Mouse (Mus musculus): ENCODE data around the gene Lrr1.
"Not testable (repeated sequence)": the region's sequence is repeated elsewhere in the genome, so short reads cannot be mapped to it uniquely, and the experiment has no call there.

Lrr1 gene

GRCm38 (mm10) chr12:69168461-69169106, at the start of gene Lrr1:
Gene Lrr1 (plus strand): TSS chr12:69168814.
- DNase-seq: peak; percentile 89 to 91

DNA sequence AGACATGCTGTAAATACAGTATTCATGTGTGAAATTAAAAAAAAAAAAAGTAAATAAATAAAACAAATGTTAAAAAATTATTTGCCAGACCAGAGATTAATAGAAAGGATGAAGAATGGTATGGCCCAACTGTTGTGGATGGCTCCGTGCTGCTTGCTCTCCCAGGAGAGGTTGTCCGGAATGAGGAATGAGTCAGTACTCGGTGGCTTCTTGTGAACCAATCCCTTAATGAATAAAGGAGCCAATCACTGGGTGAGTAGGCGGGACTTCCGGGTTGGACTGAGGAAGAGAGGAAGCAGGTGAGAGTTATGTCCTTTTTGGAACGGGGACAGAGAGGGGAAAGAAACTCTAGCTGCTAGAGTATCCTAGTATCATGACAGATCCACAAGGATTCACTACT, 48.7 kb upstream of the Lrr1 start:
- DNase-seq: no peak

GRCm38 (mm10) chr12:69122801-69123200, 45.8 kb upstream of the Lrr1 start:
- no peak for DNase-seq

- no peak for DNase-seq
Observed at GRCm38 (mm10) chr12:69125066-69125465, 43.5 kb upstream of the Lrr1 start.

DNA sequence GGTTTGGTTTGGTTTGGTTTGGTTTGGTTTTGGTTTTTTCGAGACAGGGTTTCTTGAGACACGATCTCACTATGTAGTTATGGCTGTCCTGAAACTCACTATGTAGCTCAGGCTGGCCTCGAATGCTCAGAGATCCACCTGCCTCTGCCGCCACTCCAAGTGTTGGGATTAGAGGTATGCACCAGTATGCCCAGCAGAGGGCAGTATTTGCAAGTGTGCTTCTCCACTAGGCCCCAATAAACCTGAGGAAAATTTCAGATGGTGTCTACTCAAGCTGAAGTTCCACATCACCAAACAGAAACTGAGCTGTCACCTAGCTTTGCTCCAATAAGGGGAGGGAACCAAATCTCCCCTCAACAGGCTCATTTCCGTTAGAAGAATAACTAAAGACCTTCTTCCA, 41.4 kb upstream of the Lrr1 start:
- DNase-seq: peak in 1 of 2 experiments; percentile 36

DNA sequence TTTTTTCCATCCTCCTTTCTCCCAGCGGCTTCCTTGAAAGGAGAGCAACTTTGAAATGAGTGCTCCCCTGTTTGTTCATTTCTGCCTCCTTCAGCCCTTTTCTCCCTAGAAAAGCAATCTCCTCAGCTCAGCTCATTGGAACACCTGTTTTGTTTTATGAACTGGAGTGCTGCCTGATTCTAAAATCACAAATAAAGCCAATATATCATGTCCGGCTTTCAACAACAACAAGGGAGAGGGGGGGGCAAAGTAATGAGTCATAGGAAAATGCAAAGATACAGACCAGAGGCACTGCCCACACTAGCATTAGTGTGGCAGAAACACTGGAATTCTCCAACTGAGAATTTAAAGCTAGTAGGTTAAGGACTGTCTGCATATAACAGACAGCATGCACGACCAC, 41.0 kb upstream of the Lrr1 start:
- DNase-seq: no peak

- DNase-seq: no peak
Observed at GRCm38 (mm10) chr12:69129634-69130310, 38.8 kb upstream of the Lrr1 start.

DNA sequence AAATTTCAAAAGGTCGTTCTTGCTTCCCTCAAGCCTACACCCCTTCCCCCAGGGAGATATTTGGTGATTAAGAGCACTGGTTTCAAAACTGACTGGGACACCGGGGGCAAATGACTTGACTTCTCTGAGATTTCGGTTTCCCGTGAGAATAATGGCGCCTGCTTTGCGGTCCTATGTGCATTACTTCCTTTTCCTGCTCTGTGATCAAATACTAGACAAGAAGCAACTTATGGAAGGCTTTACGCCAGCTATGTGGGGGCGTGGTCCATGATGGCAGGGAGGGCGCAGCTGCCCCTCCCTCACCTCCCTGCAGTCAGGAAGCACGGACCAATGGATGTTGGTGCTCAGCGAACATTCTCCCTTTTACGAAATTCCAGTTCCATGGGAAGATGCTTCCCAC, 38.1 kb upstream of the Lrr1 start:
- no peak for DNase-seq

GRCm38 (mm10) chr12:69131267-69131666, 37.3 kb upstream of the Lrr1 start:
- DNase-seq: no peak

- DNase-seq: peak; percentile 59 to 63
Observed at GRCm38 (mm10) chr12:69131981-69132380, 36.6 kb upstream of the Lrr1 start.

GRCm38 (mm10) chr12:69139201-69139600, 29.4 kb upstream of the Lrr1 start:
- DNase-seq: no peak

GRCm38 (mm10) chr12:69139841-69140240, 28.8 kb upstream of the Lrr1 start:
- DNase-seq: no peak

DNA sequence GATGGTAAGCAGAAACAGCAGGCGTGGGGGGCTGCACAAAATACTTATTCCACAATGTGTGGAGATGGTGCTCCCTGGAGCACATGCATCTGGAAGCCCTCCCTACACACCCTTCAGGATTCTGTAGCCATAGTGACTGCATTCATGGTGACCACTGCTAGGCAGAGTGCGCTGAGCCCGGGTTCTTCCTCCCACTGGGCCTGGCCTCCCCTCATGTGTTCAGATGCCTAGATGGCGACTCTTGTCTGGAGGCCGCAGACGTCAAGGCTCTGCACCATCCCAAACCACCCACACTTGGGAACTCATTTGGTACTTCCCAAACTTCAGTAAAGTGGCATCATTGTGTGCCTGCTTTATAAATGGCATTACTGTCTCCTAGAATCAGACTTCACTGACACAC, 25.2 kb upstream of the Lrr1 start:
- DNase-seq: no peak

DNA sequence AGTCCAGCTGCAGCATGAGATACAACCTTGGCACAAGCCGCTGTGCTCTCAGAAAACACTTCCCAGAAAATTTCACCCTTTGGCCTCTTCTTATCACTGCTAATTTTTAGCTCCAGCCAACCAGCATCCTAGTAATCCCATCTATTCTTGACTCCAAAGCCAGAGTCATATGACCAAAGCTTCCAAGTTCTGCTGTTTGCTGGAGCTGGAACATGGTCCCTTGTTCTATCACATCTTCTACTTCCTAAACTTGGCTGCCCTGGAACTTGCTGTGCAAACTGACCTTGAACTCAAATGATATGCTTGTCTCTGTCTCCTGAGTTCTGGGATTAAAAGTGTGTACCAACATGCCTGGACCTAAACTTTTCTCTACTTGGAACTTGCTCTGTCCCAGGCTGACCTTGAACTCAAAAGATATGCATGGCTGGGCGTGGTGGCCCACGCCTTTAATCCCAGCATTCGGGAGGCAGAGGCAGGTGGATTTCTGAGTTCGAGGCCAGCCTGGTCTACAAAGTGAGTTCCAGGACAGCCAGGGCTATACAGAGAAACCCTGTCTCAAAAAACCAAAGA, 21.4 kb upstream of the Lrr1 start:
- no peak for DNase-seq

- DNase-seq: no peak
Observed at GRCm38 (mm10) chr12:69150049-69150448, 18.6 kb upstream of the Lrr1 start.

GRCm38 (mm10) chr12:69155923-69156322, 12.7 kb upstream of the Lrr1 start:
- no peak for DNase-seq

DNA sequence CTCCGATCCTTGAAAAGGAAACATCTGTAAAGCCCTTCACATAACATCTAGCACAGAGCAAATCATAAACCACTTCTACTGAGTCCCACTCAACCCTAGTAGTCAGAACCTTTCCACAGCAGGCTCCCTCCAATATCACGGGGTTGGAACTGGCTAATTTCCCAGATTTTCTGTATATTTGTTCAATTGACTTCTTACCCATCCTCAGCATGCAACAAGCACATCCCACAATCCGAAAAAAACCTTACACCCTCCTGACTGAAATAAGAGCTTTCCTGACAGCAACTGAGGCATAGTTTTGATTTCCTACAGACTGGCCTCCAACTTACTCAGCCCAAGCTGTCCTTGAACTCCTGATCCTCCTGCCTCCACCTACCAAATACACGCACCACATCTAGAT, 12.2 kb upstream of the Lrr1 start:
- DNase-seq: no peak

DNA sequence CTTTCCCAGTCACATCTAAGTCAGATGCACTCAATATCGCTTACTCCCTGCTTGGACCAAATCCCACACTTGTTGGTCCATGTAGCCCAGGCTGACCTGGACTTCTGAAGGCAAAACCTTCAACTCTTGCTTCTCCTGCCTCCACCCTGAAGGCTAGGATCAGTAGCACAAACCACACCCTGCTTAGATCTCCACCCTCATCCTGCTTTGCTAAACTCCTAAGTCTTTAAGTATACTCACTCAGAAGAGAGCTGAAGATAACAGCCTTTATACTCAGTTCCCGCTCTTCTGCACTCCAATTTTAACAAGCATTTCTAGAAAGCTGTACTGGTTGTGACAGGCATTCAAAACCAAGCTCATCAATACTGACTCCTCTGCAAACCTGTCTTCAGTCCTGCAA, 11.5 kb upstream of the Lrr1 start:
- DNase-seq: no peak

DNA sequence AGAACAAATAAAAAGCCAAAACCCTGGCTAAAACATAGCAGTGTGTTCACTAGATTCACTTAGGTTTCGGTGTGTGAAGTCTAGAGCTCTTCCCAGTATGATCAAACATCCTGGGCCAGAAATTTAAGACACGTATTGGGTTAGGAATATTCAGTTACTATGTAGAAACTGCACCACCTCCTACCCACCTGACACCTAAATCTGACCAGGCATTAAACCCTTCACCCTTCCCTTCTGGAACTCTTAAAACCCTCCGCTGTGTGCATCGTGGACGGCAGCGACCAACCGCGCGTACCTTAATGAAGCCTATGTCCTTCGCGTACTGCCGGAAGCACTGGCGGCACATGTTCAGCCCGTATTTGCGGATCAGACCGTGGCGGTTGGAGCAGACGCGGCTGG, 10.2 kb upstream of the Lrr1 start:
- no peak for DNase-seq

DNA sequence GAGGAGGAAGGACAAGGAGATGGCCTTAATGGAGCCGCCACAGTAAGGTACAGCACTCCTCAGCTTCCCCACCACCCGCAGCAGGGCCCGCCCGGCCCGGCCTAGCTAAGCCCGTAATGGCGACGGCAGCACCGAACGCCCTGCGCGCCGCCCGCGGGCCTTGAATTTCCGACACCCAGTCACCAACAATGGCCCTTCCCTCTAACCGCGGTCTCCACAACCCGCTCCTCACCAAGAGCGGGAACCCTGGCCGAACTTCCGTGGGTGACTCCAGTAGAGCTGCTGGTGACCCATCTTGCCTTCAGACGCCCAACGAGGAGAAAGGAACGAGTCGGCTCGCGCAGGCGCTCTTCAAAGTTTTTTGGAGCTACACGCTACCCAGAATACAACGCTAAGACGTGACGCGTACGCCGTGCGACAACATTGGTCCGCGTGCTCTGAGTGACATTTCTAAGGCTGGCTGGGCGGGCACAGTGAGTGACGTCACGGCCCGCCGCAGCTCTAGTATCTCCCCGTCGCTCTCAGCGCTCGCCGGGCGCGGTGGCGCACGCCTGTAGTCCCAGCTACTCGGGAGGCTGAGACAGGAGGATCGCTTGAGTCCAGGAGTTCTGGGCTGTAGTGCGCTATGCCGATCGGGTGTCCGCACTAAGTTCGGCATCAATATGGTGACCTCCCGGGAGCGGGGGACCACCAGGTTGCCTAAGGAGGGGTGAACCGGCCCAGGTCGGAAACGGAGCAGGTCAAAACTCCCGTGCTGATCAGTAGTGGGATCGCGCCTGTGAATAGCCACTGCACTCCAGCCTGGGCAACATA, 9.6 kb upstream of the Lrr1 start, which contains the start of gene Rps29:
Gene Rps29, minus strand, starts transcription at position 422 of the 813 bp plus-strand sequence.
- peak; percentile 98 for DNase-seq

DNA sequence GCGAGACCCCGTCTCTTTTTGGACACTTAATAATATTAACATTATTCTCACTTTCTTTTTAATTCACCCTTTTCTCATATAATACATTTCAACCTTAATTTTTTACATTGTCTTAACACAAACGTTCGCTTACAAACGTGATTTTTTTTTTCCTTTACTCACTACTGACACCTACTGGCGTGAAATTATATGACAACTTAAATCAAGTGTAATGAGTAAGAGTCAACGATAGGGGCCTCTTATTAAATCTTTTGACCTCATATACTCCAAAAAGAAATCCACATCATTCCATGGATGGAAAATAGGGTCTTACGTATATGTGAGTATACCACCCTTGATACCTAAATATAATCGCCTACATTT, 9.1 kb upstream of the Lrr1 start:
- peak in 1 of 2 experiments; percentile 10 for DNase-seq

GRCm38 (mm10) chr12:69160677-69161076, 7.9 kb upstream of the Lrr1 start:
- DNase-seq: not testable (repeated sequence)

- not testable (repeated sequence) for DNase-seq
Observed at GRCm38 (mm10) chr12:69163586-69163985, 5.0 kb upstream of the Lrr1 start.

Measured in kidney, postnatal 25 days (tissue).